Mouse (Mus musculus): Measurements from ENCODE around the gene Cdc20b.

GRCm38 (mm10) chr13:113079021-113079420 lies 44.1 kb downstream of the Cdc20b start:
- TF ChIP-seq CTCF (IDR thresholded peaks at IDR 0.05; ENCODE audit: low read depth) (no peak), EP300 (IDR thresholded peaks at IDR 0.05; ENCODE audit: low read depth) (no peak)

Measured in liver, postnatal 0 days (tissue).